Mouse (Mus musculus): Measurements from ENCODE around the gene Gm42417. TPM values are rescaled to one million over a fixed set of nuclear protein-coding genes. Genes with fewer than 3 reads are reported as not detected.
A peak's percentile ranks its signal among the peaks of the same experiment; 100 is the strongest.

The Gm42417 gene
- polyA plus RNA-seq, 1 experiment = 0.05 TPM

- Histone ChIP-seq H3K4me3 (ENCODE audit: insufficient read depth, poor library complexity, severe bottlenecking) (no peak overlapping the region), H3ac (ENCODE audit: control insufficient read depth, insufficient read length, low read depth) (no peak overlapping the region), H3K79me3 (ENCODE audit: low read depth) (no peaks in the 10 kb centered on the region), H3K79me2 (ENCODE audit: control insufficient read depth, insufficient read depth) (peaks cover 25% of the 10 kb centered on the region), H3K27me3 (ENCODE audit: control insufficient read depth, insufficient read depth, insufficient read length) (no peaks in the 10 kb centered on the region), H3K36me3 (ENCODE audit: control insufficient read depth, insufficient read depth) (no peaks in the 10 kb centered on the region)
- TF ChIP-seq CEBPB (IDR thresholded peaks at IDR 0.05; ENCODE audit: low read depth) (no peak), CTCF (IDR thresholded peaks at IDR 0.05; ENCODE audit: control insufficient read depth, insufficient read depth, insufficient read length) (no peak), MAX (IDR thresholded peaks at IDR 0.05) (no peak), MYOG (IDR thresholded peaks at IDR 0.05; ENCODE audit: control insufficient read depth, extremely low read depth, insufficient read length) (no peak)
These were observed 45.9 kb downstream of the Gm42417 start for GRCm38 (mm10) chr1:36493299-36493698.

GRCm38 (mm10) chr1:36492416-36493139 is 46.7 kb downstream of the Gm42417 start:
- no peak for TF ChIP-seq MYOD1 (IDR thresholded peaks at IDR 0.05; ENCODE audit: control insufficient read depth, insufficient read length, low read depth)
- TF ChIP-seq MAX (IDR thresholded peaks at IDR 0.05) = no peak
- peak; percentile 5 for TF ChIP-seq CTCF (IDR thresholded peaks at IDR 0.05; ENCODE audit: control insufficient read depth, insufficient read depth, insufficient read length)
- TF ChIP-seq USF1 (IDR thresholded peaks at IDR 0.05; ENCODE audit: low read depth) = no peak
- Histone ChIP-seq H3K79me3 (ENCODE audit: low read depth) (no peaks in the 10 kb centered on the region), H3K36me3 (ENCODE audit: control insufficient read depth, insufficient read depth) (no peaks in the 10 kb centered on the region), H3ac (ENCODE audit: control insufficient read depth, insufficient read length, low read depth) (no peak overlapping the region), H3K79me2 (ENCODE audit: control insufficient read depth, insufficient read depth) (peaks cover 27% of the 10 kb centered on the region), H3K27me3 (ENCODE audit: control insufficient read depth, insufficient read depth, insufficient read length) (no peaks in the 10 kb centered on the region), H3K4me3 (ENCODE audit: insufficient read depth, poor library complexity, severe bottlenecking) (no peak overlapping the region)

- no peak for TF ChIP-seq FOSL1 (IDR thresholded peaks at IDR 0.05; ENCODE audit: insufficient read depth, low read length, poor library complexity, severe bottlenecking)
- no peak for TF ChIP-seq CTCF (IDR thresholded peaks at IDR 0.05; ENCODE audit: control insufficient read depth, insufficient read depth, insufficient read length)
These were observed 49.6 kb downstream of the Gm42417 start for GRCm38 (mm10) chr1:36489661-36490060.

DNA sequence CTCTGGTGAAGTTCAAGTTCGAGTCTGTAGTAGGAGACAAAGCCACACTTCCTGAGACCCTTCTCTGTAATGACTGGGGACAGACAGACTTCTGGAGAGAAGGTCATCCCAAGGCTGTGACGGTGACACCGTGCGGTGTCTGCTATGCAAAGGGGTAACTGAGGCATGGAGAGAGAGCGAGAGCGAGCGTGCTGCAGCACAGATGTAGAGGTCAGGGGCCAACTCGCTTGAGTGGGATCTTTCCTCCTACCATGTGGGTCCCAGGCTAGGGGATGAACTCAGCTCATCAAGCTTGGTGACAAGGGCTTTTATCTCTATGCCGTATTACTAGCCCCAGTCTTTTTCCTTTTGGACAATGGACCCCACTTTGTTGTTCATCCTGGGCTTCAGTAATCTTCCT is 52.1 kb downstream of the Gm42417 start:
- no peaks in the 10 kb centered on the region for H3K79me3 ChIP-seq (ENCODE audit: low read depth)
- no peak overlapping the region for H3K4me3 ChIP-seq (ENCODE audit: insufficient read depth, poor library complexity, severe bottlenecking)
- TF ChIP-seq FOSL1 (IDR thresholded peaks at IDR 0.05; ENCODE audit: insufficient read depth, low read length, poor library complexity, severe bottlenecking) = no peak
- no peak for TF ChIP-seq MYOG (IDR thresholded peaks at IDR 0.05; ENCODE audit: control insufficient read depth, extremely low read depth, insufficient read length)
- TF ChIP-seq USF1 (IDR thresholded peaks at IDR 0.05; ENCODE audit: low read depth) = no peak
- TF ChIP-seq MAX (IDR thresholded peaks at IDR 0.05) = no peak
- TF ChIP-seq MYOD1 (IDR thresholded peaks at IDR 0.05; ENCODE audit: control insufficient read depth, insufficient read length, low read depth) = no peak
- no peak for TF ChIP-seq CTCF (IDR thresholded peaks at IDR 0.05; ENCODE audit: control insufficient read depth, insufficient read depth, insufficient read length)
- no peak for TF ChIP-seq CEBPB (IDR thresholded peaks at IDR 0.05; ENCODE audit: low read depth)
- no peaks in the 10 kb centered on the region for H3K36me3 ChIP-seq (ENCODE audit: control insufficient read depth, insufficient read depth)
- peaks cover 23% of the 10 kb centered on the region for H3K79me2 ChIP-seq (ENCODE audit: control insufficient read depth, insufficient read depth)
- no peaks in the 10 kb centered on the region for H3K27me3 ChIP-seq (ENCODE audit: control insufficient read depth, insufficient read depth, insufficient read length)
- H3ac ChIP-seq (ENCODE audit: control insufficient read depth, insufficient read length, low read depth) = no peak overlapping the region

More at GRCm38 (mm10) chr1:36489661-36490060, 49.6 kb downstream of the Gm42417 start:
- no peak overlapping the region for H3ac ChIP-seq (ENCODE audit: control insufficient read depth, insufficient read length, low read depth)
- H3K79me3 ChIP-seq (ENCODE audit: low read depth) = no peaks in the 10 kb centered on the region
- H3K79me2 ChIP-seq (ENCODE audit: control insufficient read depth, insufficient read depth) = peaks cover 20% of the 10 kb centered on the region
- H3K4me3 ChIP-seq (ENCODE audit: insufficient read depth, poor library complexity, severe bottlenecking) = no peak overlapping the region
- no peaks in the 10 kb centered on the region for H3K27me3 ChIP-seq (ENCODE audit: control insufficient read depth, insufficient read depth, insufficient read length)
- no peaks in the 10 kb centered on the region for H3K36me3 ChIP-seq (ENCODE audit: control insufficient read depth, insufficient read depth)

GRCm38 (mm10) chr1:36485080-36485479 is 54.1 kb downstream of the Gm42417 start:
- Histone ChIP-seq H3K36me3 (ENCODE audit: control insufficient read depth, insufficient read depth) (no peaks in the 10 kb centered on the region), H3K27me3 (ENCODE audit: control insufficient read depth, insufficient read depth, insufficient read length) (no peaks in the 10 kb centered on the region), H3K79me3 (ENCODE audit: low read depth) (peaks cover 1% of the 10 kb centered on the region), H3ac (ENCODE audit: control insufficient read depth, insufficient read length, low read depth) (no peak overlapping the region), H3K79me2 (ENCODE audit: control insufficient read depth, insufficient read depth) (peaks cover 32% of the 10 kb centered on the region), H3K4me3 (ENCODE audit: insufficient read depth, poor library complexity, severe bottlenecking) (no peak overlapping the region)
- TF ChIP-seq MYOD1 (IDR thresholded peaks at IDR 0.05; ENCODE audit: control insufficient read depth, insufficient read length, low read depth) = no peak
- TF ChIP-seq CTCF (IDR thresholded peaks at IDR 0.05; ENCODE audit: control insufficient read depth, insufficient read depth, insufficient read length) = no peak
- TF ChIP-seq FOSL1 (IDR thresholded peaks at IDR 0.05; ENCODE audit: insufficient read depth, low read length, poor library complexity, severe bottlenecking) = no peak
- no peak for TF ChIP-seq MAX (IDR thresholded peaks at IDR 0.05)
- TF ChIP-seq CEBPB (IDR thresholded peaks at IDR 0.05; ENCODE audit: low read depth) = no peak
- no peak for TF ChIP-seq USF1 (IDR thresholded peaks at IDR 0.05; ENCODE audit: low read depth)
- TF ChIP-seq MYOG (IDR thresholded peaks at IDR 0.05; ENCODE audit: control insufficient read depth, extremely low read depth, insufficient read length) = no peak

DNA sequence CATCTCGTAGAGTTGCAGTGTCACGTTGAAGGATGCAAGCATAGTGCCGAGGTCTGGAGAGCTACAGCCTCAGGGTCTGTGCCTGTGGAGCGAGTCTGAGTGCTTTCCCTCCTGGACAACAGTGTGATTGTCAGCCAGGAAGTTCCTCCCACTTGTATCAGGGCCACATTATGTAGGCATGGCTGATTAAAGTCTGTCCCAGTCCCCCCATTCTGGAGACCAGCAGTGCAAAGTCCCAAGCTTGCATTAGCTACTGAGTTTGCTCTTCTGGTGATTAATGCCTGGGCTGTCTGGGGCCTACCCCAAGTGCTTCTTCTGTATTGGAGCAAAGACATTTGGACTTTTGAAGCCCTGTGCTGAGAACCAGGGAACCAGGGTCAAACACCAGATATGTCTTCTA is 55.4 kb downstream of the Gm42417 start:
- TF ChIP-seq CTCF (IDR thresholded peaks at IDR 0.05; ENCODE audit: control insufficient read depth, insufficient read depth, insufficient read length) = no peak
- TF ChIP-seq CEBPB (IDR thresholded peaks at IDR 0.05; ENCODE audit: low read depth) = no peak
- no peak for TF ChIP-seq USF1 (IDR thresholded peaks at IDR 0.05; ENCODE audit: low read depth)
- TF ChIP-seq MYOD1 (IDR thresholded peaks at IDR 0.05; ENCODE audit: control insufficient read depth, insufficient read length, low read depth) = no peak
- no peak for TF ChIP-seq MYOG (IDR thresholded peaks at IDR 0.05; ENCODE audit: control insufficient read depth, extremely low read depth, insufficient read length)
- TF ChIP-seq FOSL1 (IDR thresholded peaks at IDR 0.05; ENCODE audit: insufficient read depth, low read length, poor library complexity, severe bottlenecking) = no peak
- no peak for TF ChIP-seq MAX (IDR thresholded peaks at IDR 0.05)
- peaks cover 43% of the 10 kb centered on the region for H3K79me2 ChIP-seq (ENCODE audit: control insufficient read depth, insufficient read depth)
- no peak overlapping the region for H3ac ChIP-seq (ENCODE audit: control insufficient read depth, insufficient read length, low read depth)
- peaks cover 1% of the 10 kb centered on the region for H3K79me3 ChIP-seq (ENCODE audit: low read depth)
- no peak overlapping the region for H3K4me3 ChIP-seq (ENCODE audit: insufficient read depth, poor library complexity, severe bottlenecking)
- H3K27me3 ChIP-seq (ENCODE audit: control insufficient read depth, insufficient read depth, insufficient read length) = no peaks in the 10 kb centered on the region
- H3K36me3 ChIP-seq (ENCODE audit: control insufficient read depth, insufficient read depth) = no peaks in the 10 kb centered on the region

Small RNAs within 50 kb of the gene (microRNA-seq; reads per million reads assigned to microRNA genes)
- not detected for gene Gm47280 (ENCODE audit: borderline microRNAs expressed)

Other genes with a start within 250 kb of the Gm42417 start
- 25.6 TPM for gene Arid5a, start 231.7 kb downstream of the Gm42417 start, polyA plus RNA-seq (2012; fragmentation: generic; extraction: Trizol)
- gene Kansl3, start 170.2 kb downstream of the Gm42417 start, polyA plus RNA-seq (2012; fragmentation: generic; extraction: Trizol) = 23.6 TPM
- 0.14 TPM for gene Fer1l5, start 167.1 kb downstream of the Gm42417 start, polyA plus RNA-seq (2012; fragmentation: generic; extraction: Trizol)
- 14.3 TPM for gene Lman2l, start 94.2 kb downstream of the Gm42417 start, polyA plus RNA-seq (2012; fragmentation: generic; extraction: Trizol)
- 6.2 TPM for gene Cnnm4, start 67.8 kb downstream of the Gm42417 start, polyA plus RNA-seq (2012; fragmentation: generic; extraction: Trizol)
- gene Cnnm3, start 27.6 kb downstream of the Gm42417 start, polyA plus RNA-seq (2012; fragmentation: generic; extraction: Trizol) = 6.5 TPM
- gene Ankrd23, start 2.5 kb downstream of the Gm42417 start, polyA plus RNA-seq (2012; fragmentation: generic; extraction: Trizol) = 1.1 TPM
- gene Ankrd39, start 8.0 kb upstream of the Gm42417 start, polyA plus RNA-seq (2012; fragmentation: generic; extraction: Trizol) = 7.8 TPM
- 16.6 TPM for gene Sema4c, start 18.9 kb upstream of the Gm42417 start, polyA plus RNA-seq (2012; fragmentation: generic; extraction: Trizol)
- 0.08 TPM for gene Fam178b, start 143.8 kb upstream of the Gm42417 start, polyA plus RNA-seq (2012; fragmentation: generic; extraction: Trizol)
- gene Cox5b, start 152.0 kb upstream of the Gm42417 start, polyA plus RNA-seq (2012; fragmentation: generic; extraction: Trizol) = 734 TPM
- 0.02 TPM for gene 4933424G06Rik, start 170.7 kb upstream of the Gm42417 start, polyA plus RNA-seq (2012; fragmentation: generic; extraction: Trizol)
- gene Actr1b, start 175.0 kb upstream of the Gm42417 start, polyA plus RNA-seq (2012; fragmentation: generic; extraction: Trizol) = 106 TPM
- not detected for gene Zap70, start 222.4 kb upstream of the Gm42417 start, polyA plus RNA-seq (2012; fragmentation: generic; extraction: Trizol)